Mouse (Mus musculus) spleen, adult 2 months (tissue): ENCODE measurements at regions not wholly inside any gene's neighbourhood (a gene's known extent, or its start where the extent isn't known, plus 50 kb on each side); places are given as distances from the start of the nearest gene placed in this dataset.

ENCODE experiments used
- CTCF ChIP-seq: fragments of 200-500 bp; IDR thresholded peaks from 2 replicates; pipeline ENCODE4 v1.5.1; 2011; ENCODE audit warnings: mild to moderate bottlenecking, inconsistent platforms; ENCODE audit not compliant: insufficient read depth, insufficient read length, insufficient replicate concordance; ENCODE audit errors: extremely low read depth
- POLR2A ChIP-seq: fragments of 200-500 bp; IDR thresholded peaks from 2 replicates; pipeline ENCODE4 v1.6.1; 2011; ENCODE audit warnings: low read depth, low read length, inconsistent platforms

DNA sequence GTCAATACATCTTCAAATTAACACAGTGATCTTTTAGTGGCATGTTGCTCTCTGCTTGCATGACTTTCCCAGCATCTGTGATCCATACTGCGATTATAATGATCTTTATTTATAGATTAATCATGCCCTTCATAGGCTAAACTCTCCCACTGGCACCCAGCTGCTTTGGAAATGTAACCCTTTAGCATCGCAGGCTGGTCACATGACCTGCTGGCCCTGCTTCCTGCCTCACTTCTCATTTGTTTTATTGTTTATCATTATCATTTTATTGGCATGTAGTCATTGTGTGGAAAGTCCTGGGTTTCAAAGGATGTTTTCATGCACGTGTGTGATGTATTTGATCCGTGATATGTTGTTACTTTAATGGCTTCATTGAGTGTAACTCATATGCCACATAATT is 384.4 kb upstream of the Pmfbp1 start:
- TF ChIP-seq CTCF, result no peak
- no peak for TF ChIP-seq POLR2A
